Mouse (Mus musculus): ENCODE results near the gene Rnf181.

Gene Rnf181

DNA sequence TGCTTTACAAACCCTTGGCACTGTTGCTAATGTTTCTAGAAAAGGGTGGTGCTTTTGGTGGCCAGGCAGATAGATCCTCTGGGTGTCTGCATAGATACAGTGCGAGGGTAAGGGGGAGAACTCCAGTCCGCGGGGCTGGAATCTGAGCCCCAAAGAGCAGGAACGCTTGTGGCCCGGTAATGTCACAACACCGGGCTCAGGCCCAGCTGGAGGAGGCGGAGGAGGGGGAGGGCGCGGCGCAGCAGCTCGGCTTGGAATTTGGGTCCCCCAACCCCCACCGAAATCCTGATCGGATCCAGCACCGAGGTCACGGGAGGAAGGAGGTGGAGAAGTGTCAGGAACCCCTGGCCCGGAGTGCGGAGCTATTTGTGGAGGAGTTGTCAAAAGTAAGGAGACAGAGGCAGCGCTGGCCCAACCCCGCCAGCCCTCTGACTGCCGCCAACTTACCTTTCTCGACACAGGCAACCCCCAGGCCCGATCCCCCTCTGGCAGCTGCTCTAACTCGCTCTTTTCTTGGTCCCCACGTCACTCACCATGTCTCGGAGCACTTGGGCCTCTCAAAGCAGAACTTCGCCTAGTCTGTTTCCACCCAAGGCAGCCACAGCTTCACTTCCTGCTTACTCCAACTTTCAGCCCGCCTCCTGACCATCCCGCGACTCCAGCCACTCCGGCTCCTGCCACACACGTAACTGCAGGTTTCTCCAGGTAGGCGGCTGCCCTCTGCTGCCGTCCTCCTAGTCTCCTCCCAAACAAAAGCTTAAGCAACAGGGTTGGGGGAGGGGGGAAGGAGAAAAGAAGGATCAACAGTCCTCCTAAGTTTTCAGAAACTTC is 23.4 kb upstream of the Rnf181 start, which contains the start of gene Vamp8:
Vamp8 (minus strand) TSS at position 763 of the 831 bp plus-strand sequence.
- ChIA-PET POLR2A (interaction anchor here in 3 of 4 experiments (0.6 to 3.6 kb wide), 55 partner anchors 9 to 896 kb away, joined by 3 to 33 read pairs (median 4); partner anchors contain the start of genes Ggcx (in 3 of the 3), Tmem150a (in 3 of the 3), Vamp5 (in 3 of the 3) and Usp39 (in 2 of the 3)), CTCF (interaction anchor here (0.5 to 2.7 kb wide), 36 partner anchors 10 to 1919 kb away, joined by 3 to 21 read pairs (median 4); partner anchors contain the start of genes Vamp5 (in 3 of the 4), Ggcx (in 2 of the 4), Tmem150a (in 2 of the 4) and Tgoln1 (in 1 of the 4))

DNA sequence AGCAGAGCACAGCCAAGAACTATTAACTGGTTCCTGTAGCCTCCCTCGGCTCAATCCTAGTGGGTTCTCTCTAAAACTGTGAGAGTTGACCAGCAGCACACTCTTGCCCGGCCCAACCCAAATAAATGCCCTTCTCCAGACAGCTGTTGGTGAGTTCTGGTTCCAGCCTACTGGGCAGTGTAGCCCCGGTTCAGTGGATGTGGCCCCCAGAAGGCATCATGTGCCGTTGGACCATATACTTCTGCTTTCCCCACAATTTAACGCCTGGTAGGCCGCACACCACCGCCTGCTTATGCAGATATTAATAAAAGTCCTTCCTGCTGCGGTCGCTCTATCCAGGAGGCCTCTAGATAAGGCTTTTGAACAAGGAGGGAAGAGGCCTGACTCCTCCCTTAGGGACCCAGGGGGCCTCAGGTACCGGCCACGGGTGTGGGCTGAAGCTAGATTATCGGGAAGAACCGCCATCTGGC is 22.8 kb upstream of the Rnf181 start:
- POLR2A ChIA-PET: interaction anchor here in 3 of 4 experiments (0.6 to 3.6 kb wide), 40 partner anchors 9 to 566 kb away, joined by 3 to 33 read pairs (median 5); partner anchors contain the start of genes Ggcx (in 3 of the 3), Tmem150a (in 3 of the 3), Vamp5 (in 3 of the 3) and Usp39 (in 2 of the 3)
- CTCF ChIA-PET: interaction anchor here (0.6 to 2.7 kb wide), 19 partner anchors 9 to 145 kb away, joined by 3 to 21 read pairs (median 4); partner anchors contain the start of genes Ggcx (in 2 of the 4), Vamp5 (in 2 of the 4) and Tmem150a (in 1 of the 4)

DNA sequence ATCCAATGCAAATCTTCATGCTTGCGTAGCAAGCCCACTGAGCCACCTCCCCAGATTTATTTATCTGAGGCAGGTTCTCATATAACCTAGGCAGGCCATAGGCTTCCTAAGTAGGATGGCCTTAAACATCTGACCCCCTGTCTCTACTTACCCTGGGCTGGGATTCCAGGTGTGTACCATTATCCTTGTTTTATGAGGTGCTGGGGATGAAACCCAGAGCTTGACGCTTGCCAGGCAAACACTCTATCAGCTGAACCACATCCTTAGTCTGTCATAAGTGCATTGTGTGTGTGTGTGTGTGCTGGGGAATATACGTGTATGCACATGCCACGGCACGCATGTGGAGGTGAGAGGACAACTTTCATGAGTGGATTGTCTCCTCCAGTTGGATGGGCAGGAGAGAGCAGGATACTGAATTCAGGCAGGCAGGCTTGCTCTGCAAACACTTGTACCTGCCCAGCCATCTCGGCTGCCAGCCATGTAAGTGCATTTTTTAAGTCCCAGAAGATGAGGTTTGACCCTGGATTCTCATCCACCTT is 22.1 kb upstream of the Rnf181 start:
- ChIA-PET POLR2A (interaction anchor here in 2 of 4 experiments (1.1 to 3.6 kb wide), 11 partner anchors 9 to 123 kb away, joined by 3 to 33 read pairs (median 11); partner anchors contain the start of genes Usp39 (in 2 of the 2), 0610030E20Rik (in 1 of the 2), Tmem150a (in 1 of the 2) and Vamp5 (in 1 of the 2)), CTCF (interaction anchor here in 2 of 4 experiments (0.6 to 2.7 kb wide), 4 partner anchors 8 to 146 kb away, joined by 3 to 21 read pairs (median 4); partner anchors contain the start of gene Vamp5 (in 1 of the 2))

DNA sequence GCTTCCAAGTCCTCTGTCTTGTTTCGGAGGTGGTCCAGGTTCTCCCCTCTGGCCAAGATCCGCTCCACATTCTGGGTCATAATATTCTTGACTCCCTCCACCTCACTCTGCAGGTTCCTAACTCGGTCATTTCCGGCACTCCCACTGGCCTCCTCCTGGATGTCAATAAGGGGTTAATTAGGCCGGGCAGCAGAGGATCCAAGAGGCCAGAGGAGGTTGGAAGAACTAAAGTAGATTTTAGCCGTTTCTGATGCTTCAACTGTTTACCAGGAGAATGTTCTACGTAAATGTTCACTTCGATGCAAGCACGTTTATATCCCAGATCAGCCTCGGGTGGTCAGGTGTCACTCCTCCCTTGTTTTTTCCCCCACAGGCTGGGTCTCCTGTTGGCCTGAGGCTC is 21.5 kb upstream of the Rnf181 start:
- ChIA-PET POLR2A (interaction anchor here in 1 of 4 experiments (1.1 to 3.2 kb wide), 3 partner anchors 18 to 24 kb away, joined by 3 to 13 read pairs (median 4); no protein-coding TSS in a partner anchor), CTCF (interaction anchor here in 1 of 4 experiments (2.7 kb wide), 1 partner anchor 8 kb away, joined by 21 read pairs; the partner anchor contains the start of gene Vamp5)

DNA sequence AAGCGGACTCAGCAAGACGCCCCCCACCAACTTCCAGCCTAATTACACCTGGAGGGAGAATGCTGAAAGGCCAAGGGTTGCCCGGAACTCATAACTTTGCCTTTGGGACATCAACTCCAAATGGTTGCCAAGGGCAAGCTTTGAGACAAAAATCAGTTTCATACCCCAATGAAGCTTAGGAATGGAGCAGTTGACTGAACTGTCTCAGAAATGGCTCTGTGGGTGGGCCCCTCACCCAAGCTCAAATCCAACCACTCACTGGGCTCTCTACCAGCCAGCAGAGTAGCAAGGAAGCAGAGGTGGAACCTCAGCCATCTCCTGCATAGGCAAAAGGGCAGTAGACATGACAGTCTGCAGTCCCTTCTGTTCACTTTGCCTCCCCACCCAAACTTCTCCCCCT is 21.1 kb upstream of the Rnf181 start:
- ChIA-PET CTCF (interaction anchor here in 2 of 4 experiments (0.6 to 1.1 kb wide), 3 partner anchors 26 to 147 kb away, joined by 3 to 4 read pairs (median 4); partner anchors contain the start of genes Ggcx (in 1 of the 2) and Tmem150a (in 1 of the 2)), POLR2A (interaction anchor here in 1 of 4 experiments (1.1 kb wide), 2 partner anchors 12 to 24 kb away, joined by 3 to 4 read pairs; no protein-coding TSS in a partner anchor)

DNA sequence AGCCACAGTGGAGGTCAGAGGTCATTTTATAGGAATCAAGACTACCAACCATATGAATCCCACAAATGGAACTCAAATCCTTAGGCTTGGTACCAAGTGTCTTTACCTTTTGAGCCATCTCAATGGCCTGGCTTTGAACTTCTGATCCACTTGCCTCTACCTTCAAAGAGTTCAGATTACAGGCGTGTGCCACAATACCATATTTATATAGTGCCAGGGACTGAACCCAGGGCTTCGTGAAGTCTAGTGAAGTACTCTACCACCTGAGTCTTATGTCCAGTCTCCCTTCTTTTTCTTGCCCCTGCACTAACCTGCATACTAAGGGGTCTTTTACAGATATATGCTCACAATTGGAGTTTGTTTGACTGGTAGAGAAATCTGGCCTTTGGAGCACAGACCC is 19.8 kb upstream of the Rnf181 start:
- CTCF ChIA-PET: interaction anchor here in 1 of 4 experiments (0.6 kb wide), 1 partner anchor 200 kb away, joined by 3 read pairs; no protein-coding TSS in a partner anchor
- POLR2A ChIA-PET: no interaction called here

DNA sequence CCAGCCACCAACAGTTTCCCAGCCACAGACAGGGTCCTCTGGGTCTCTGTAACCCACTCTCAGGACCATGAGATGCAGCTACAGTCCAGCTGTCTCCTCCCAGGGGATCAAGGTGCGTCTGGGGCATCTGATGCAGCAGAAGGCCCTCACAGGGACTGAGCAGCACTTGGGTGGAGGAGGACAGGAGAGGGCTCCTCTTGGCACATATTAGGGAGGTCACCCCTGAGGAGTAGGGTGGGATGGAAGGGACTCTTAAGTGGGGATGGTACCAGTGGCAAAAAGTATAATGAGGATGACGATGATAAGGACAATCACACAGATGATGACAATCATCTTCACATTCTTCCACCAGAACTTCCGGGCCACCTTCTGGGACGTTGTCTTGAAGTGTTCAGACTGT is 18.5 kb upstream of the Rnf181 start:
- ChIA-PET CTCF (no interaction called here), POLR2A (interaction anchor here in 2 of 4 experiments (0.6 to 1.0 kb wide), 4 partner anchors 21 to 517 kb away, joined by 3 to 4 read pairs (median 3); no protein-coding TSS in a partner anchor)

DNA sequence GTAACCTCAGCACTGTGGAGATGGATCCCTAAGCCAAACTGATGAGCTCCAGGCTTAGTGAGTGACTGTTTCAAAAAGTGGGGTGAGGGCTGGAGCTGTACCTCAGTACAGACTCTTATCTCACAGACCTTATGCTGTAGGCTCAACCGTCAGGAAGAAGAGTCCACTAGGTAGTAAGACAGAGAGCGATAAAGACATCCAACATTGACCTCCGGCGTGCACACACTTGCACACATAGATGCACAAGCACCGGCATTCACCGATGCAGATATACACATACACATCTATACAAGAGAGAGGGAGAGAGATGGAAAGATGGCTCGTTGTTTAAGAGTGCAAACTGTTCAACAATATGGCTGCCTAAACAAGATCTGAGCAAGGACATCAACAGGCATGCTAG is 17.2 kb upstream of the Rnf181 start:
- ChIA-PET CTCF (no interaction called here), POLR2A (interaction anchor here in 2 of 4 experiments (0.6 to 1.6 kb wide), 2 partner anchors 26 to 153 kb away, joined by 3 read pairs; no protein-coding TSS in a partner anchor)

DNA sequence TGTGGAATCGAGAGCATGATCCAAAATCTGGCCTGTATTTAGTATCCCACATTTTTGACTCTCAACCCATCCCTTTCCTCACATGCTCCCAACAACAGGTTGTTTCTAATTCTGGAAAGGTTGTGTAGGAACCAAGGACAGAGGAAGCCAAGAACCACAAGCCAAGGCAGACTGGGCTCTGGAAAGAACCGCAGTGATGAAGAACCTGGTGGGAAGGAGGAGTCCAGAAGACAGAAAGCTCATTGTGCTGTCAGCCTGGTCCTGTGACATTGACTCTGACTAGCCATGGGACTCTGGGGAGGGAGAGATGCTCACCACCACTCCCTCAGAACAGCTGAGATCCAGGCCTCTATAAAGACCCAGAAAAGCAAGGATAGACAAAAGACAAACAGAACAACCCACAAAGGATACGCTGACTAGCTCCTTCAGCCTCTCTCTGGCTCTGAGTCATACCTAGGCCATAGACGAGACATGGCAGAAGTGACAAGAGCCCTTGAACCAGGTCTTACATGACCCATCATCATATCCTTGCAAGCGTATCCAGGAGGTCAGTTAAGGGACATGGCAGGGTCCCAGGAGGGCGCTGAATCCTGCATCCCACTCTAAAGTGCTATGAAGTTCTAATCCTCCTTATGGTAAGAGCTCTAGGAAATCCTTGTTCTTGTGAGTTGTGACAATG is 16.5 kb upstream of the Rnf181 start:
- CTCF ChIA-PET: no interaction called here
- POLR2A ChIA-PET: interaction anchor here (0.6 to 3.3 kb wide), 6 partner anchors 9 to 154 kb away, joined by 3 to 12 read pairs (median 4); partner anchors contain the start of gene Ggcx (in 1 of the 4)

DNA sequence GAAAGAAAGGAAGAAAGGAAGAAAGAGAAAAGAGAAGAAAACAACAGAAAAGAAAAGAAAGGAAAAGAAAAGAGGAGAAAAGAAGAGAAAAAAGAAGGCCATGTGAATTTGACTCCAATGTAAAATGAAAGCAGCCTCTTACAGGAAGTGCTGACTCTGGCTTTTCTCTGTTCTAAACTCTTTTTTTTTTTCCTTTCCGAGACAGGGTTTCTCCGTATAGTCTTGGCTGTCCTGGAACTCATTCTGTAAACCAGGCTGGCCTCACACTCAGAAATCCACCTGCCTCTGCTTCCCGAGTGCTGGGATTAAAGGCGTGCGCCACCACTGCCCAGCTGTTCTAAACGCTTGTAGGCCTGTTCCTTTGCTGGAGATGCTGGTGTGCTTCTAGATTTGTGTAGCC is 15.7 kb upstream of the Rnf181 start:
- ChIA-PET CTCF (interaction anchor here in 2 of 4 experiments (0.7 to 4.5 kb wide), 2 partner anchors 7 to 637 kb away, joined by 10 to 21 read pairs; partner anchors contain the start of gene Vamp8 (in 1 of the 2)), POLR2A (interaction anchor here in 3 of 4 experiments (0.6 to 3.3 kb wide), 6 partner anchors 8 to 58 kb away, joined by 3 to 12 read pairs (median 4); partner anchors contain the start of gene Ggcx (in 2 of the 3))

DNA sequence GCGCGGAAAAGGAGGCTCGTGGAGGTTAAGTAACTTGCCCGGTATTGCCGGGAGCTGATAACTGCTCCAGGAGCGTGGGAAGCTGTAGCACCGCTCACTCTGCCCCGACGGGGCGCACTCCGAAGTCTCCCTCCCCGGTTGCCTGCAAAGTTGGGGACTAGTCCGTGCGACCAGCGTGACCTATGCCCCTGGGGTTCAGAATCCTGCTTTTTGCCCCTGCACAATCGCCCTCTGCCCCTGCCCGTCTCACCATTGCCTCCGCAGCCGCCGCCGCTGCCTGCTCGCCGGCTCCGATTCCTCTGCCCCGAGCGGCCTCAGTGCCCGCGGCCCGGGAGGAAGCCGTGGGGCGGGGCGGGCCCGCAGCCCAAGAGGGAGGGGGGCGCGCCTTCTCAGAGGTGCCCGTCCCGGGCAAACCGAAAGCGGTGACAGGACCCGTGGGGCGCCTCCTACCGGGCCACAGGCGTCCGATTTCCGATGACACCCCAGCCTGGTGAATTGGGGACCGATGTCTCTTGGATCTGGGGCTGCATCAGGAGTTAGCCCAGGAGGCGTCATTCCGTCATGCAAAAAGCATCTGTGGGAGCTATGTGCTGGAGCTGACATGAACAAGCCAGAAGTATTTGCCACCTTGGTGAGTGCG is 13.5 kb upstream of the Rnf181 start, which contains the start of gene Vamp5:
Vamp5 (minus strand) TSS at position 338 of the 640 bp plus-strand sequence.
- CTCF ChIA-PET: interaction anchor here (0.8 to 4.5 kb wide), 16 partner anchors 9 to 154 kb away, joined by 3 to 21 read pairs (median 4); partner anchors contain the start of genes Vamp8 (in 3 of the 4), Ggcx (in 1 of the 4) and Tmem150a (in 1 of the 4)
- POLR2A ChIA-PET: interaction anchor here in 3 of 4 experiments (0.6 to 3.8 kb wide), 19 partner anchors 10 to 172 kb away, joined by 3 to 18 read pairs (median 5); partner anchors contain the start of genes Mat2a (in 2 of the 3), Vamp8 (in 2 of the 3), Ggcx (in 1 of the 3) and Tmem150a (in 1 of the 3)

DNA sequence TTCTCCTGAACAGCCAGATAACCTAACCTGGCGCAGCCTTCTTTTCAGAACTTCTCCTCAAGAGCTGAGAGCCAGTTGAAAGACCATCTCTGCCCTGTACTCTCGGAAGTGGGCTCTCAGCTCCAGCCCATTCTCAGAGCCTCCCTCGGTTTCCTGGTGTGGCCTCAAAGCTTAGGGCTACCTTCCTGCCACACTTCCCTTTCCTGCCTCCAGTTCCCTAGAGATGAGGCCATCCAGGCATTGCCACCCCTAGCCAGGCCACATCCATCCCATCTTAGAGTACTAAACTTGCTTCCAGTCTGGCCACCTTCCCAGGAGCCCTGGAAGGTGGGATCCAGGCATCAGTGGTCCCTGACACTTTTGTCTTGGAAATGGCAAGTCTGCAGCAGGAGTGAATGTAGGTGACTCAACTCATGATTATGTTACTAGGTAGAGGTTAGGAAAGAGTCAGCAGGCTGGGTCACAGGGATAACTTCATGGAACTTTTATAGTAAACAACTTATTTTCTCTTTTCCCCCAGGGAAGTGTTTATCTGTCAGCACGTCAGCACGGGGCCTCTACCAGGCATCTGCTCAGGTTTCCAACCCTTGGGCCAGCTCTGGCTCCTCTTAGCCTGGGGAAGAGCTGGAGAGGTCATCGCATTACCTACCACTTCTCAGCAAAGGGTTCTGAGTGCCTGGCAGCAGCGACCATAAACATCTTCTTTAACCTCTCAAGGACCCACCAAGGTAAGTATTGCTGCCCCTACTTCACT is 12.8 kb upstream of the Rnf181 start:
- ChIA-PET CTCF (interaction anchor here (0.8 to 4.5 kb wide), 14 partner anchors 9 to 155 kb away, joined by 3 to 21 read pairs (median 4); partner anchors contain the start of genes Vamp8 (in 3 of the 4) and Ggcx (in 1 of the 4)), POLR2A (interaction anchor here in 3 of 4 experiments (1.0 to 3.8 kb wide), 19 partner anchors 9 to 219 kb away, joined by 3 to 18 read pairs (median 5); partner anchors contain the start of genes Vamp8 (in 3 of the 3), Mat2a (in 2 of the 3), Elmod3 (in 1 of the 3) and Ggcx (in 1 of the 3))

DNA sequence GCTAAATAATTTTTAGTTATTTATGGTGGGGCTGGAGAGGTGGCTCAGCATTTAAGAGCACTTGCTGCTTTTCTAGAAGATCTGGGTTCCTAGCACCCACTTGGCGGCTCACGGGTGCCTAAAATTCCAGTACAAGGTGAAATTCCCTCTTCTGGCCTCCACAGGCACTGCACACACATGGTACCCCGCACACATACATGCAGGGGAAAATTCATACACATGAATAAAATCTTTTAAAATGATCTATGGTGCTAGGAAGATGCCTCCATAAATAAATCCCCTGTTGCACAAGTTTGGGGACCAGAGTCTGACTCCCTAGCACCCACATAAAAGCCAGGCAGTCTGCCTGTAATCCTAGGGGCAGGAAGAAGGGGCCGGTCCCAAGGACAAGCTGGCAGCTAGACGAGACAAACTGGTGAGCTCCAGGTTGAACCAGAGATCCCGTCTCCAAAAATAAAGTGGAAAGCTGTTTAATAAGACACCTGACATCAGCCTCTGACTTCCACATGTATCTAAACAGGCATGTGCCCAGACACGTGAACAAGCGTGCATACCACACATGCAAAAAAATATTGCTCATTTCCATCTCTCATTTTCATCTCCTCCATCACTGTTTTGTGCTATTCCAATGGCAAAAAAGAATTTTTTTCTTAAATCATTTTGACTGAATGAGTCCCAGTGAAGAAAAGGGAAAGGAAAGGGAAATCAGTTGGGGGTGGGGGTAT is 11.9 kb upstream of the Rnf181 start:
- POLR2A ChIA-PET: interaction anchor here in 2 of 4 experiments (1.0 to 3.8 kb wide), 11 partner anchors 8 to 220 kb away, joined by 3 to 18 read pairs (median 9); partner anchors contain the start of genes Vamp8 (in 2 of the 2), Elmod3 (in 1 of the 2), Ggcx (in 1 of the 2) and Mat2a (in 1 of the 2)
- CTCF ChIA-PET: interaction anchor here in 3 of 4 experiments (0.6 to 4.5 kb wide), 7 partner anchors 8 to 82 kb away, joined by 3 to 21 read pairs (median 5); partner anchors contain the start of gene Vamp8 (in 1 of the 3)

DNA sequence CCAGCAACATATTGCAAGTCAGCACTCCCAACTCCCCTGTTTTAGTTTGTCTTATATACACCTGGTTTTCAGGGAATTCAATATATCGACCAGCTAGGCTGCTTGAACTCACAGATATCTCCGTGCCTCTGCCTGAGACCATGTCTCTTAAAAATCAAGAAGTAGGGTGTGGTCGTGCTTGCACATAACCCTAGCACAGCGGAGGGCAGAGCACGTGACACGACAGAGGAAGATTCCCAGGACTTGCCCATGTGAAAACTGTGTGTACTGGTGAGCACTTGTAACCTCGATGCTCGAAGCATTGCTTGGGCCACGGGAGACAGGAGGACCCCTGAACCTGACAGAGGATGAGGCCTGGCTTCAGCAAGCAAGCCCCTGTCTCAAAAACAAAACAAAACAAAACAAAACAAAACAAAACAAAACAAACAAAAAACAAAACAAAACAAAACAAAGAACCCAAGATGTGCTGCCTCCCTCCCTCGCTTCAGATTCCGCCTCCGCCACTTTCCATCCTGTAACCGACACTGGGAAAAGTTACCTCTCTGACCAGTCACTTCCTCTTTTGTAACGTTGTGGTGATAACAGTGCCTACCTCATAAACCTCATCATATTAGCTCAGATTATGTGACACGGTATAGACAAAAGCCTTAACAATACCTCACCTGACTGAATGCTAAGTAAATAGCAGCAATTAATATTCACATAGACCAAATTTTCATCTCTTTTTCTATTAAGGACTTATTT is 8.2 kb upstream of the Rnf181 start:
- ChIA-PET POLR2A (interaction anchor here in 3 of 4 experiments (0.5 to 0.9 kb wide), 6 partner anchors 8 to 283 kb away, joined by 3 to 5 read pairs (median 3); no protein-coding TSS in a partner anchor), CTCF (interaction anchor here in 1 of 4 experiments (0.7 kb wide), 1 partner anchor 17 kb away, joined by 3 read pairs; no protein-coding TSS in a partner anchor)
